Mouse (Mus musculus): ENCODE data around the gene Olfr527. TPM values are rescaled to one million over a fixed set of nuclear protein-coding genes. Genes with fewer than 3 reads are reported as not detected.

The Olfr527 gene
- polyA plus RNA-seq, 1 experiment from 2014 or later: not detected

- no peaks in the 10 kb centered on the region for H3K4me1 ChIP-seq (ENCODE audit: control insufficient read depth, insufficient read depth, low read length)
- DNase-seq (ENCODE audit: low spot score): no peak
- no peaks in the 10 kb centered on the region for H3K36me3 ChIP-seq (ENCODE audit: control insufficient read depth, insufficient read depth, low read length)
- peak; percentile 57; the same call in 1 of the 2 replicates for ATAC-seq (ENCODE audit: insufficient number of reproducible peaks, low FRiP score, low TSS enrichment, low read depth)
- no peak overlapping the region for H3K27ac ChIP-seq (replicated peaks; ENCODE audit: low read depth, low read length)
- no peaks in the 10 kb centered on the region for H3K27me3 ChIP-seq (ENCODE audit: control insufficient read depth, insufficient read depth, low read length)
- no peaks in the 10 kb centered on the region for H3K9me3 ChIP-seq (ENCODE audit: control insufficient read depth, low read length)
- no peak overlapping the region for H3K4me3 ChIP-seq (ENCODE audit: low read depth, low read length)
- no peak overlapping the region for H3K4me2 ChIP-seq (ENCODE audit: low read depth, severe bottlenecking)
- WGBS: 76% methylated on average over 4 of the region's 4 CpGs
- H3K9ac ChIP-seq (ENCODE audit: low read length): no peak overlapping the region
Observed at GRCm38 (mm10) chr7:140374300-140374699, 40.5 kb downstream of the Olfr527 start.

DNA sequence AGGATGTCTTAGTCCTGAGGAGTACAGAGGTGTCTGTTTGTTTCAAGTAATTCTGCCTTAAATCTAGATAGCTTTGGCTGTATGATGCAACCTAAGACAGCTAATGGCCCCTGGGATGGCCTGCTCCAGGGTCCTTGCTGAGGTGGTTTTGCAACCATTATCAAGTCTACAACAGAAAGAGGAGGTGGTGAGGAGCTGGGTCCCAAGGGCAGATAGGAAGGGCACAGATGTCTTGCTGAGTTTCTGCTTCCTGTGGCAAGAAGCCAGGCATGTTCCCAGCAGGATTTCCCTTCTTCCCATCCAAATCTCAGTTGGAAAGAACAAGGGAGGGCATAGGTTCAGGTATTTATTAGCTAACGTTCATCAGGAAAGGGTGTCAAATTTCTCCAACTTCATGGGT, 42.4 kb downstream of the Olfr527 start, which contains the start of gene Olfr530:
Gene Olfr530, minus strand, starts transcription at position 101 of the 400 bp plus-strand sequence.
- no peak within 1 kb of the TSS for H3K4me3 ChIP-seq (ENCODE audit: low read depth, low read length)
- no peak within 1 kb of the TSS for H3K27ac ChIP-seq (replicated peaks; ENCODE audit: low read depth, low read length)
- no peaks in the 10 kb centered on the region for H3K4me1 ChIP-seq (ENCODE audit: control insufficient read depth, insufficient read depth, low read length)
- ATAC-seq (ENCODE audit: insufficient number of reproducible peaks, low FRiP score, low TSS enrichment, low read depth): no peak
- H3K4me2 ChIP-seq (ENCODE audit: low read depth, severe bottlenecking): no peak within 1 kb of the TSS
- WGBS: 28% methylated on average over 1 of the region's 1 CpGs
- no peaks in the 10 kb centered on the region for H3K27me3 ChIP-seq (ENCODE audit: control insufficient read depth, insufficient read depth, low read length)
- no peak for DNase-seq (ENCODE audit: low spot score)
- no peaks in the 10 kb centered on the region for H3K9me3 ChIP-seq (ENCODE audit: control insufficient read depth, low read length)
- no peaks in the 10 kb centered on the region for H3K36me3 ChIP-seq (ENCODE audit: control insufficient read depth, insufficient read depth, low read length)
- no peak within 1 kb of the TSS for H3K9ac ChIP-seq (ENCODE audit: low read length)

DNA sequence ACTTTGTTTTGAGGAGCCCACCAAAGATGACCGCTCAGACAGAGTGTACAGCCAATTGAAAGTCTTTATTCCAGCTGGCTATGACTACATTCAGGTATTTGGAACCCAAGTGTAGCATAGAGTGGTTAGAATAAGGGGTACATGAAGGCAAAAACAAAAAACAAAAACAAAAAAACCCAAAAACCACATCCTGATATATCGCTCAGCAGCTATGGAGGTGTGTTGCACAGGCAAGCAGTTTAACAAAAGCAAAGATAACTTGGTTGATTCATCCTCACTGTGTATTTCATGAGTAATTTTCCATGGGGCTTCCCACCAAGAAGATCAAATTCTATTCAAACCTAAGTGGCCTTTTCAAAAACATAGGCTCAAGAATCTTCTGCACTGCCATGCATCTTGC, 43.1 kb downstream of the Olfr527 start:
- no peaks in the 10 kb centered on the region for H3K27me3 ChIP-seq (ENCODE audit: control insufficient read depth, insufficient read depth, low read length)
- no peak overlapping the region for H3K9ac ChIP-seq (ENCODE audit: low read length)
- H3K27ac ChIP-seq (replicated peaks; ENCODE audit: low read depth, low read length): no peak overlapping the region
- H3K4me1 ChIP-seq (ENCODE audit: control insufficient read depth, insufficient read depth, low read length): no peaks in the 10 kb centered on the region
- ATAC-seq (ENCODE audit: insufficient number of reproducible peaks, low FRiP score, low TSS enrichment, low read depth): no peak
- H3K4me3 ChIP-seq (ENCODE audit: low read depth, low read length): no peak overlapping the region
- H3K36me3 ChIP-seq (ENCODE audit: control insufficient read depth, insufficient read depth, low read length): no peaks in the 10 kb centered on the region
- 93% methylated on average over 2 of the region's 2 CpGs for WGBS
- no peaks in the 10 kb centered on the region for H3K9me3 ChIP-seq (ENCODE audit: control insufficient read depth, low read length)
- H3K4me2 ChIP-seq (ENCODE audit: low read depth, severe bottlenecking): no peak overlapping the region
- no peak for DNase-seq (ENCODE audit: low spot score)

Other genes with a start within 250 kb of the Olfr527 start
- gene Prap1, start 240.6 kb upstream of the Olfr527 start, polyA plus RNA-seq (2014; fragmentation: Nextera tagmentation; extraction: Ambion mirVana): not detected in 2 replicates
- 16.6 and 17.4 TPM in 2 replicates for gene Fuom, start 231.6 kb upstream of the Olfr527 start, polyA plus RNA-seq (2014; fragmentation: Nextera tagmentation; extraction: Ambion mirVana)
- gene Paox, start 218.2 kb upstream of the Olfr527 start, polyA plus RNA-seq (2014; fragmentation: Nextera tagmentation; extraction: Ambion mirVana): 18.2 and 20.0 TPM in 2 replicates
- 188 and 195 TPM in 2 replicates for gene Echs1, start 217.5 kb upstream of the Olfr527 start, polyA plus RNA-seq (2014; fragmentation: Nextera tagmentation; extraction: Ambion mirVana)
- 22.0 and 22.4 TPM in 2 replicates for gene Mtg1, start 196.5 kb upstream of the Olfr527 start, polyA plus RNA-seq (2014; fragmentation: Nextera tagmentation; extraction: Ambion mirVana)
- gene Sprn, start 179.1 kb upstream of the Olfr527 start, polyA plus RNA-seq (2014; fragmentation: Nextera tagmentation; extraction: Ambion mirVana): not detected in 2 replicates
- not detected in 2 replicates for gene Olfr522, start 169.3 kb upstream of the Olfr527 start, polyA plus RNA-seq (2014; fragmentation: Nextera tagmentation; extraction: Ambion mirVana)
- not detected in 2 replicates for gene Olfr523, start 160.8 kb upstream of the Olfr527 start, polyA plus RNA-seq (2014; fragmentation: Nextera tagmentation; extraction: Ambion mirVana)
- gene Olfr524, start 128.1 kb upstream of the Olfr527 start, polyA plus RNA-seq (2014; fragmentation: Nextera tagmentation; extraction: Ambion mirVana): not detected in 2 replicates
- not detected in 2 replicates for gene Cd163l1, start 115.8 kb upstream of the Olfr527 start, polyA plus RNA-seq (2014; fragmentation: Nextera tagmentation; extraction: Ambion mirVana)
- not detected in 2 replicates for gene 5830411N06Rik, start 86.7 kb upstream of the Olfr527 start, polyA plus RNA-seq (2014; fragmentation: Nextera tagmentation; extraction: Ambion mirVana)
- gene Olfr525, start 13.2 kb upstream of the Olfr527 start, polyA plus RNA-seq (2014; fragmentation: Nextera tagmentation; extraction: Ambion mirVana): not detected in 2 replicates
- gene Olfr60, start 27.7 kb downstream of the Olfr527 start, polyA plus RNA-seq (2014; fragmentation: Nextera tagmentation; extraction: Ambion mirVana): not detected in 2 replicates
- not detected in 2 replicates for gene Olfr530, start 42.3 kb downstream of the Olfr527 start, polyA plus RNA-seq (2014; fragmentation: Nextera tagmentation; extraction: Ambion mirVana)
- gene Olfr531, start 68.9 kb downstream of the Olfr527 start, polyA plus RNA-seq (2014; fragmentation: Nextera tagmentation; extraction: Ambion mirVana): not detected in 2 replicates
- not detected in 2 replicates for gene Olfr532, start 87.6 kb downstream of the Olfr527 start, polyA plus RNA-seq (2014; fragmentation: Nextera tagmentation; extraction: Ambion mirVana)
- gene Olfr533, start 129.4 kb downstream of the Olfr527 start, polyA plus RNA-seq (2014; fragmentation: Nextera tagmentation; extraction: Ambion mirVana): not detected in 2 replicates
- gene Olfr535, start 150.2 kb downstream of the Olfr527 start, polyA plus RNA-seq (2014; fragmentation: Nextera tagmentation; extraction: Ambion mirVana): not detected in 2 replicates
- gene Olfr536, start 173.4 kb downstream of the Olfr527 start, polyA plus RNA-seq (2014; fragmentation: Nextera tagmentation; extraction: Ambion mirVana): not detected in 2 replicates
- gene Olfr538, start 233.9 kb downstream of the Olfr527 start, polyA plus RNA-seq (2014; fragmentation: Nextera tagmentation; extraction: Ambion mirVana): not detected in 2 replicates

Data from limb, embryonic 11.5 days (tissue).